Mouse (Mus musculus): ENCODE data around the gene Inpp4b.

Gene Inpp4b

DNA sequence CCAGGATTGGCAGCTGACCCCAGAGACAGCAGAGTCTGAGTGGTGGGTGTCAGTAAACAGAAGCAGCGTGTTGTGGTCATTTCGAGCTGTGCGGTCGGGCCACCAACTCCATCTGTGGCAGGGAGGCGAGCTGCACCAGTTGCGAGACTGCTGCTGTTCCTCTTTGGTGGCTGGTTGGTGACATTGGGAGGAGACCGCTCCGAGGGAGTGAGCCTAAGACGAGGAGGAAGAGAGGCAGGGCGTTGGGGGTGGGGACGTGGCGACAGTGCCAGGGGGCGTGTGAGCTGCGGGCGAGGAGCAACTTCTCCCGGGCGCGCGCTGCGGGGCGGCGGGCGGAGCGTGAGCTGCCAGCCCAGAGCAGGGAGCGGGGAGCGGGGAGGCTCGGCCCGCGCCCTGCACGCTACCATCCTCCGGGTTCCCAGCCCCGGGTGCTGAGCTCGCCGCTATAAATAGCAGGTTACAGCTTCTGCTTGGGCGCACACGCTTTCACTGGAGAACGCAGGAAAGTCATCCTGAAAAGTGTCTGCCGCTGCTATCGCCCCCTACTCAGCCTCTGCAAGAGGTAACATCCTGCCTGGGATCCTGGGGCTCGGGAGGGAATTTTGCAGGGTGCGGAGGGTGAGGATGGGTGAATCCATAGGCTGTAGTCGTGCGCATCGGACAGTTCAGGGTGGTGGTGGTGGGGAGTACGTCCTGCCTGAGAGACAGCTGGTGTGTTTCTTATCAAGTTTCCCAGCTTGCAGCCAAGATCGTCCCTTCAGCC, at the start of gene Inpp4b:
TSS of gene Inpp4b (plus strand) at position 321 of the 763 bp plus-strand sequence.
- in situ Hi-C loops (cut with MboI, MseI) = loop anchor here (5.0 to 10.0 kb wide), 2 partner anchors 462 to 685 kb away; no protein-coding TSS in a partner anchor

DNA sequence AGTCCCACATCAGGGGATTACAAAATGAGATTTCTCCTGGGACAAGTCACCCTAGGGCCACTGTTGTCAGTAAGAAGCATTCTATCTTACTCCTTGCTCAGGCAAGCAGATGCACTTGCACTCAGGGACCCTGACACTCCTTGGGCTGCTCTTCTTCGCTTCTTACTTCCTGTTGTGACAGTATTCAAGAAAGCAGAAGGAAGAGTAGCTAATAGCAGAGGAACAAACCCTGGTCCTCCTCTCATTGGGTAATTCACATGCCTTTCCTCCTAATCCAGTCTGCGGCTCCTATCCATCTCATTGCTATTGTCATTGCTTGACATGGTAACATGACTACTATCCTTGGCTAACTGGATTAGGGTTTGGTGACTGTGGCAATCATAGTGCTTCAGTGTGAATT, 7.1 kb upstream of the Inpp4b start:
- in situ Hi-C loops (cut with MboI, MseI) = no loop called here

DNA sequence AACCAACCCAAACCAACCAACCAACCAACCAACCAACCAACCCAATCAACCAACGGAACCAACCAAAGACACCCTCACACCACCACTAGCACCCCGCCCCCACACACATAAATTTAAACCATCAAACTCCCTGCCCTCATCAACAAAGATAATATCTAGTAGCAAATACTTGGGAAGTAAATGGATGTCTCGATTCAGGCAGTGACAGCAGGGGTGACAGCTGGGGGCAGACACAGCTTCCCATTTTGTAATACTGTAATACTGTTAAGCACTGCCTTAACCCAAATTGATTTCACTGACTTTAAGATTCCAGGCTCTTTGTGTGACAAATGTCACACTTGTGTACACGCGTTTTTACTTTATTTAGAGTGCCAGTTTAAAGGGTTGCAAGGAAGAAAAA, 1.2 kb upstream of the Inpp4b start:
- in situ Hi-C loops (cut with MboI, MseI) = loop anchor here (5.0 to 10.0 kb wide), 2 partner anchors 464 to 686 kb away; no protein-coding TSS in a partner anchor

DNA sequence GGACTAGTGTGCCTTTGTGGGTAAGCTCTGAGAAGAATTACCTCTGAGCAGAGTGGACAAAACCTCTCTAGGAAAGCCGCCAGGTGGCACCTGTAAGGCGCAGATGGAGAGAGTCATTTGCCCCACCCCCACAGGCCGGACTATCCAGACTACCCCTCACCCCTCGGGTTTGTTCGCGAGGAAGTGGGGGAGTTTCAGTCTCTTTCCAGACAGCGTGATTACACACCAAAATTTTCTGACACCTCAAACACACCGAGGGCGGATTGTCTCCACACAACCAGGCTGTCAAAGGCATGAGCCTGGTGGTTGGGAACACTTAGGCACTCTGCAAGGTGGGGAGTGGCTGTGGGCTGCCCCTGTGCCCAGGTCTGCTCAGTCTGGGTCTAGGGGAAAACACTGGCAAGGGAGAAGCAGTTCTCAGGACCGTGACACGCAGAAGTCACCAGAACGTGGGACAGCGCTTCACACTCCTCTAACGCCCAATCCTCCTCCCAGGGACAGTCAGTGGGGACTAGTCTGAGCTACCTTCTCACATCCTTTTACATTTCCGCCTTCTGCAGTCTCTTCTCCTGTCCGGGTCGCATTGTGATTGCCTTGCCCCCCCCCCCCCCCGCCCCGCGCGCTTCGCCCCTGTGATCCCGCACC, 643 bp upstream of the Inpp4b start:
- in situ Hi-C loops (cut with MboI, MseI) = loop anchor here (5.0 to 10.0 kb wide), 2 partner anchors 463 to 686 kb away; no protein-coding TSS in a partner anchor

DNA sequence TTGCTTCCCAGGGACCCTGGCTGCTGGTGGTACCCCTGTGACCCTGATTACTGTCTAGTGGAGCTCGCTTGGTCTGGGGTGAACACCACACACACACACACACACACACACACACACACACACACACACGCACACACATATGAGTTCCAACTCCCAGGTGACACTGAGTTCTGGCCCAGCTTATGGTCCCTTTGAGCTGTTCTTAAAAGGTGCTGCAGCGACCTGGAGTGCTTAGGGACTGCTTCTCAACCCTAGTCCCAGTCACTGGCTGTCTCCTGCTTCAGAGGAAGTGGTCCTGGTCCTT, 595 bp downstream of the Inpp4b start:
- in situ Hi-C loops (cut with MboI, MseI) = loop anchor here (5.0 to 10.0 kb wide), 2 partner anchors 462 to 684 kb away; no protein-coding TSS in a partner anchor

DNA sequence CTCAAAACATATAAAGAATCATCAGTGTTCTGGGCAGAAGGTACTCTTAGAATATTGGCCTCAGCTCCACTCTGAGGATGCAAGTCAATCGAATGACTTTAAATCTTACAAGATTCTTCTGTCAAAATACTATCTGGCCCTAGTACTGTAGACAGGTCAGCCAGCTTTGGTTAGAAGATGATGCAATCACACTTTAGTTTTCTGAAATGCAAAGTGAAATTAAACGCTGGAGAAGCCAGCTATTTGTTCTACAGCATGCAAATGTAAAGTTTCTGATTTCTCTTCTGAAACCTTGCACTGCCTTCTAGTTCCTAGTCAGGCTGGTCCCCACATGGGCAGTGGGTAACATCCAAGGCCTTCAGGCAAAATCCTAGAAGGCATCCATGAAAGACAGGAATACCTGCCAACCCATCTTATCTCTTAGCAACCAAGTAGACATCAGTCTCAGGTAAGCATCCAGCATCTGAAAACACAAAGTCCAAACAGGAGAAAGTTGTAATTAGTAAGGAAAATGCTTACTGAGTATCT, 2.9 kb downstream of the Inpp4b start:
- in situ Hi-C loops (cut with MboI, MseI) = loop anchor here (10.0 kb wide), 1 partner anchor 460 kb away; no protein-coding TSS in a partner anchor

DNA sequence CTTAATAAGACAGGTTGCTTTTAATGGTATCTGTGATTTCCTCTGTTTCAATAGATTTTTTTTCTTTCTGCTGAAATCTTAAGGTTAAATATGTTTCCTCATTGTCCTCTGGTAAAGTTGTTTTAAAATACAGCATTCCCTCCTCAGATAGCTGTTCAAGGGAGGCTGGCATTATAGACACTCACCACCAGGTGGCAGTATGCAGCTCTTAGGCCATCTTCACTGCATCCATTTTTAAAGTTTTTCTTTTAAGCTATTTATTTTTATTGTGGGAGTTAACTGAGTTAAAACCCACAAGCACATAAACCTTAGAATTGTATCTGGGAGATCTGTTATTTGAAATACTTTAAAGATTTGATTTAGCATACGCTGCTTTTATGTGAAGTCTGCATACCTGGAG, 7.1 kb downstream of the Inpp4b start:
- in situ Hi-C loops (cut with MboI, MseI) = loop anchor here (10.0 kb wide), 1 partner anchor 455 kb away; no protein-coding TSS in a partner anchor

DNA sequence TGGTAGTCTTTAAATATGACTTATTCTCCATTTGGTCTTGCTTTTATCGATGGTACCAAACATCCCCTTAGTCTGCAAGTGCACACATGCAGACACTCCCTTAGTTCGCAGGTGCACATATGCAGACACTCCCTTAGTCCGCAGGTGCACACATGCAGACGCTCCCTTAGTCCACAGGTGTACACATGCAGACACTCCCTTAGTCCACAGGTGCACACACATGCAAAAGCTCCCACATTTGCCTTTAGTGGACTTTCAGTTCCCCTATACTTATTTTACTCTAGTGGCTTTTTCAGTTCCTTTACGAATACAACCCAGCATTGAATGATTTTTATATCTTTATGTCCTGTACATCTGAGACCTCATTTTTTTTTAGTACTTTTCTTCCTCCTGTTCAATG, 11.1 kb downstream of the Inpp4b start:
- in situ Hi-C loops (cut with MboI, MseI) = no loop called here

DNA sequence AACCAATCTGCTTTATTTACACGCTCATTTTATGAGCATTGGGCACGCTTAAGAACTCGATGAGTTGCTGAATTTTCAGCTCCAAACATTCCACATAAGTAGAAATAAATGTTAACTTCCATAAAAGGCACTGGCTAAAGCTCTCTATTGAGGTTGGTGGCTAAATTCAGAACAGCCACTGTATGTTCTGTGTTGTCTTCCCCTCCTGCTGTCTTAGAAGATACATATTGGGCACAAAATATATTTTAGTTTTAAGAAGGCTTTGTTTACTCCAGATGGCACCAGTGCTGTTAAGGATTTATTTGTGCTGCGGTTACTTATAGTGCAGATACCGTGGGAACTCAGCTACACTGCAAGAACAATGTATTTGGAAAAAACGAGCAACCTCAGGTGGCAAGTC, 15.8 kb downstream of the Inpp4b start:
- in situ Hi-C loops (cut with MboI, MseI) = no loop called here

DNA sequence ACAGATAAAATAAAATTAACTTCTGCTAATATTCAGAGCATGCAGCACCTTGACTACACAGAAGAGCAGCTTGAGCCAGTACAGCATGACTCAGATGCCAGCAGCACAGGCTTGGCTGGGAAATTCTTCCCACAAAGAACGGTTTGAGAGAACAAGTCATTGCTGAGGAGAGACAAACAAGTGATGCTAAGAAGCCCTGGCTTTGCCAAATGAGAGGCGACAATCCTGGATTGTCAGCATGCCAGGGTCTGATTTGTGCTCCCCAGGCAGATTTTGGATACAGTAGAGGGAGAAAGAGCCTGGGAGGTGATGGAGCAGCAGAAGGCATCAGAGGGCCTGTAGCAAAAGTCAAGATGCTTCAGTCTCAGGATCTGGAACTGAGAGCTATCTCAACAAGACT, 18.2 kb downstream of the Inpp4b start:
- in situ Hi-C loops (cut with MboI, MseI) = loop anchor here in 1 of 2 experiments (10.0 kb wide), 1 partner anchor 1734 kb away; no protein-coding TSS in a partner anchor

DNA sequence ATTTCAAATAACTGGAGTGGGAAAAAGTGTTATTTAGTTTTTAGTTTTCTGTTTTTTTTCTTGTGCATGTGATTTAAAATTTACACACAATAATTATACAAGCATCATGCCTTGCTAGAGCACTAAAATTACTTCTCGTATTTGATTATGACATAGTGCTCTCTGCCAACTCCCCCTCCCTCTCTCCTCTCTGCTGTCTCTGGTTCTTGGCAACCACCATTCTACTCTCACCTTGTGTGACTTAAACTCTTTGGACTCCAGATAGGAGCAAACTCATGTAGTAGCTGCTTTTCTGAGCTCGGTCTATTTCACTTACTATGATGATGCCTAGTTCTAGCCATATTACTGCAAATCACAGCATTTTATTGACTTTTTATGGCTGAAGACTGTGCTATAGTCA, 18.8 kb downstream of the Inpp4b start:
- in situ Hi-C loops (cut with MboI, MseI) = loop anchor here in 1 of 2 experiments (10.0 kb wide), 1 partner anchor 1734 kb away; no protein-coding TSS in a partner anchor

DNA sequence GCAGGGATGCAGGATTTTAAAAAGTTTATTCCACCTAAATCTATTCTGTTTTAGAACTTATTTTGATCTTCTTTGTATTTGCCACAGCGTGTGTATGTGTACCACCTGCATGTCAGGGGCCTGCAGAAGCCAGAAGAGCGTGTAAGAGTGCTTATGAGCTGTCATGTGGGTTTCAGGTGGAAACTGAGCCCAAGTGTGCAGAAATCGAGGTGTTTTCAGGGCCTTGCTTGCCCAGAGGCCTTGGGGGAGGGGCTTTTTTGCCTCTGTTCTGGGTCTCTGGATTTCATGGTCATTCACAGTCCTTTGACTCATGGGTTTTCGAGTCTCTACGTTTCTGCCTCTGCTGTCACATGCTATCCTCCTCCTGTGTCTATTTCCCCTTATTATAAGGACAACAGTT, 28.3 kb downstream of the Inpp4b start:
- in situ Hi-C loops (cut with MboI, MseI) = no loop called here

DNA sequence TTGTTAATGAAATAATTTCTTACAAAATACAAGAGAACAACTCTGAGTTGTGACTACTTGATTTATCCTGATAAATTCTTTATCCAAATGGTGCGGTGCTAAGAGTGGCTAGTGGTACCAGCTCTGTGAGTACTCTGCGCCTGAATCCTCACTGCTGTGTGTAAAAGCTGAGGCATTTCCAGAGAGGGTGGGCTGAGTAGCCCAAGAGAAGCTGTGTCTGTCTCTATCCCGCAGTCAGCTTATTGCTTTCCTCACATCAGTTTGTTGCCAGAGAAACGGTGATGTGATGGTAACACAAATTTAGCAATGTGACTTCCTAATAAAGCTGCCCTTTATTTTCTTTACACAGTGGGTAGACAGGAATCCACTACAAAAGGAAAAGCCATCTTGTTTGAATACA, 29.5 kb downstream of the Inpp4b start:
- in situ Hi-C loops (cut with MboI, MseI) = no loop called here

DNA sequence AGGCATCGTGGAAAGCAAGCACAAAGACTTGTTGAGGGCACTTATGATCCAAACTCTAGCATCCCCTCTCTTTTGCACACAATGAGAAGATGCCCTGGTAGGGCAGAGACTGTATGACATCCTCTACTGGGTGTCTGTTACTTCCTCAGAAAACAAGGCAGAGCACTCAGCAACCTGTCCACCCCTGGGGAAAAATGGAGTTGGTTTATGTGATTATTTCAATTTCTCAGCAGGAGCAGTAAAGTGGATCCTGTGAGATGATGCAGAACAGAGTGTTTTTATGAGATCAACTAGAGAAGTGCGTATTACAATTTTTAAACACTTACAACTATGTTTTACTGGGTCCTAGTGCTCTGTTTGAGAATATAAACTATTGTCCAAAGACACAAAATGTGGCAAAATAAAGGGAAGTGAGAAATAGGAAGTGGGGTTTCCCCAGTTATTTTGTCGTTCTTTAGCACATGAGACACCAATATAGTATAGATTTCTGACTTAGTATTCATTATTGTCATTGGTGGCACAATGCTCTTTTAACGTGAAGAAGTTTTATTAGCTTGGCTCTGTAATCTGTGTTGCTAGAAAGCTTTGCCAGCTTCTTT, 32.6 kb downstream of the Inpp4b start:
- in situ Hi-C loops (cut with MboI, MseI) = no loop called here

DNA sequence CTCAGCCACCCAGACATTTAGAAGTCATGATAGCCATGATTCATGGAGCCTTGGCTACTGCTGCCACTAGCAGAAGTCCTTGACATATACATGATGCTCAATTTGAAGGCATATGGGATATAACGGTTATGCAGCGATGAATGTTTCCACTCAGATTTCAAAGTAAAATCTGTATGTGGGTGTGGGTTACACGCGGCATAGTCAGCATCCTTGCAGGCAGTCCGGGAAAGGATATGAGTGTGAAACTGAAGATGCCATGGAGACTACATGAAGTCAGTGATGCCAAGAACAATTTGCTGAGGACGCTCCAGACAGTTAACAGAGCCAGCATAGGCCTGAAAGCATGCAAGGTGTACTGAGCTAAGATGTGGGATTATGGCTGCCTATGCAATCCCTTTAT, 46.6 kb downstream of the Inpp4b start:
- in situ Hi-C loops (cut with MboI, MseI) = no loop called here

DNA sequence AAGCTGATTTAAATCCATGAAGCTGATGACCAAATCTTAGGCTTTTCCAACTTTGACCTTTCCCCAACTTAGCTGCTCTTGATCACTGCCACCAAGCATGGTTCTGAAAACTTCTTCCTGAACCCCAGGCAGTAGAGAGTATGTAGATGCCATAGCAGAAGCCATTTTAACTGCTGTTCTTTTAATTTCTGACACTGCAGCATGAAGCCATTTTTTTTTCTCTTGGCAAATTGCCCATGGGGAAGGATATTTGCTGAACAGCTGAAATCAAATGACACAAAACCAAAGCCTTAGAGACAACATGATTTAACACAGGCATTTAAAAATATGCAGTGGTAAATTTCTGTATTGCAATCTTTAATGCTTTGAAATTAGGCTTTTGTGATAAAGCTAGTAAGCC, 56.7 kb downstream of the Inpp4b start:
- in situ Hi-C loops (cut with MboI, MseI) = no loop called here

DNA sequence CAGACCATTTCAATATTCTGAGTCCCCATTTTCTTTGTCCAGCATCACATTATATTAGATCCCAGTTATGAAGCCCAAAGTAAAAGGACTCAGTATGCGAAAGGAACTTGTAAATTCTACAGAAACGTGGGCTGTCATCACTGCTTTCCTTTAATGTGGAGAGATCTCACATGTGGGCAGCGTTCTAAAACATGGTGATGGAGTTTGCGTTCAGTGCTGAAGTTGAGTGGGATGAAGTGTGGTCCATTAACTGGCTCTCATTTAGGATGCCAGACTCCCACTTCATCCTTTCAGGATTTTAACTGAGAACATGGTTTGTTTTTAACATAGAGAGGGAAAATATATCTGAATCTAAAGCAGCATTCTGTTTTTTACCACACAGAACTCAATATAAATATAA, 57.1 kb downstream of the Inpp4b start:
- in situ Hi-C loops (cut with MboI, MseI) = no loop called here

DNA sequence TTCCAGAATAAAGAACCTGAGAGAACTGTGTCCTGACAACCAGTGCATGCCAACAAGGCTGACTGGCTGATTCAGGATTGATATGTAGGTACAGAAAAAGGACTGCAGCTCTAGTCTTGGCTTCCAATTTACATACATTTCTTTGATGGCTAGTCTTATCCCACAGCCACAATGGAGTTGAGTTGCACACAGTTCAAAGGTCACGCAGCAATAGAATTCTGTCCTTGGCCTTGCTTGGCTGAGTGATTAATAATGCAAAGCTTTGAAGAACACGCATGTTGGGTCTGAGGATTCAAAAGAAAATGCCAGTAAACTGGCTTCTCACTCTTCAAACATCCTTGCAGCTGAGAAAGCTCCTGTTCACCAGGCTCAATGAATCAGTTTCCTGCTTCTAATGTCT, 70.4 kb downstream of the Inpp4b start:
- in situ Hi-C loops (cut with MboI, MseI) = no loop called here

DNA sequence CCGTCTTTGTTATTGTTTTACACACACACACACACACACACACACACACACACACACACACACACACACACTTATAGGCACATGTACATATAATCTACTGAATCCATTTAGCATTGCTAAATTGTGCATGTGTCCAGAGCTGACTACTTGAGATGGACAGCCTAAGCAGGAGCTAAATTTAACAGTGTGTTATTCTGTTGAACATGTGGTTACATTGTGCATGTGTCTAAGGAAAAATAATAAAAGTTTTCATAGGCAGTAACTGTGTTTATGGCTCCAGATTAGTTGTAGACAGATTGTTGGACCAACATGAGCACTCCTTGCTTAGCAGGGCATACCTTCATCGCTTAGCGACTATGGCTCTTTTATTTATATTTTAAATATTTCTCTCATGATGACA, 101.6 kb downstream of the Inpp4b start:
- in situ Hi-C loops (cut with MboI, MseI) = no loop called here

DNA sequence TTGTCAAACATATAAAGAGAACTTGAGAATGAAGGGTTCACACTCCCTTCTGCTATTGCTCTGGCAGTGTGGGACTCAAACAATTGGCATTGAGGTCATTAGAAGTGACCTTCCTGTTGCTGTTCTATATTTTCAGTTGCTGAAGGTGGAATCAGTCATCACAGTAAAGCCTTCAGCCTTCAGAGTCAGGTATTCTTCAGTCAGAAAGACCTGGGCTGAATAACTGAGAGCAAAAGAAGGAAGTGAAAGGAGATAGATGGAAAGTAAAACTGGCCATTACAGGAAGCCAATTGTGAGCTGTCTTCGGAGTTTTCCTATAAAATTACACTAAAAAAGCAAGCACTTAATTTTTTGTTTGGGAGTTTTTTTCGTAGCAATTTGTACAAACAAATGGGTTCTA, 107.4 kb downstream of the Inpp4b start:
- in situ Hi-C loops (cut with MboI, MseI) = no loop called here

DNA sequence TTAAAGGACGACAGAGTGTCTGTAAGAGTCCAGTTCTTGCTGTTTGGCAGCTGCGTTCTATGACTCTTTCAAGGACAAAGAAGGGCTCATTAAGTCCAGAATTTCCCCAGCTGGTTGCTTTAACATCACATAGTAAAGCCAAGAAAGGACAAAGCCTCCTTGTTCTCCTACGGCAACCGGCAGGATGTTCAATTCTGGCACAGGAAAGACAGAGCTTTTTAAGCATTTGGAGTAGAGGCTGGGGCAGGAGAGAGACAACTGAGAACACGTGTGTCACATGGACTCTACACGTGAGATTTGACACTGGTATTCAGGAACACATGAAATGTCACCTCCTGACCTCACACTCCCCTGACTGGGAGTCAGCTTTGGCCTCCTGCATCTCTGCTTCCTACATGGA, 109.7 kb downstream of the Inpp4b start:
- in situ Hi-C loops (cut with MboI, MseI) = no loop called here

DNA sequence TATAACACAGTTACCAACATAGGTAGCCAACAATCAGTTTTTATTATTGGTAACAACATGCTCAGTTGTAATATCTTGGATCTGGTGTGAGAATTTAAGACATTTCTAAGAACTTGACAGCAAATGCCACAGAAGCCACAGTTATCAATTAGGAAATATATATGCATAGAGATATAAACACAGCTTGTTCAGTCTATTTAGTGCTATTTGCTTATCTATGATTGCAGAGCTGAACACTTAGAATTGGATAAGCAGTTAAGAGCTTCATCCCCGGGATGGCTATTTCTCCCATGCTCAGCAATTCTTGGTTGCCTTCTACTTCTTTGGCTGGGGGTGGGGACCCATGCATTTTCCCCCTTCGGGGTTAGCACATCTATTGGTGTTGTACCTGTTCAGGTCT, 112.5 kb downstream of the Inpp4b start:
- in situ Hi-C loops (cut with MboI, MseI) = no loop called here
